Mouse (Mus musculus): ENCODE results near the gene Mtmr1.

DNA sequence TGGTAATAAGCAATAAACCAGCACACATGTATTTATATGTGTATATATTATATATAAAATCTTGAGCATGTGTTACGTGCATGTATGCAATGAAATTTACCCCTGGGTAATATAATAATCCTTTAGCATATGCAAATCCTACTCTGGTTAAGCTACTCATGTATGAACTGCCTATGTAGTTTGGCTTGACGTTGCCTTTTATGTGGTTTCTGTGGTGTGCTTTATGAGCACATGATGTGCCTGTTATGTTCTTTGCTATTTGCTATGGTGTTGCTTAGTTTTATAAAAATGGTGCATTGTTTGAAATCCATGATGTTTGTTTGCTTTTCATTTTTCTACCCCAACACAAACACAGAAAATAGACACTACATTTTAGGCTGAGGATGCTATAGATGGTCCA lies 13.9 kb downstream of the Mtmr1 start:
- TF ChIP-seq CTCF (IDR thresholded peaks at IDR 0.05; ENCODE audit: extremely low read depth, insufficient read depth, low read length) (no peak), POLR2A (IDR thresholded peaks at IDR 0.05; ENCODE audit: extremely low read depth, insufficient read depth, low read length) (no peak)
